Mouse (Mus musculus) thymus, adult 2 months (tissue): ENCODE results near the gene Tmem178b. TPM values are rescaled to one million over a fixed set of nuclear protein-coding genes. Genes with fewer than 3 reads are reported as not detected.

Source experiments
- DNase-seq: peaks from one replicate; pipeline ENCODE4 v3.0.0; 2021
- H3K27ac ChIP-seq: fragments of 200-500 bp; 2 replicates; pipeline ENCODE4 v1.5.1; 2012; ENCODE audit warnings: low read length, control low read depth; ENCODE audit not compliant: control insufficient read depth, insufficient read depth
- H3K27me3 ChIP-seq: fragments of 200-500 bp; 2 replicates; pipeline ENCODE4 v1.6.1; 2012; ENCODE audit warnings: mild to moderate bottlenecking, low read length, moderate library complexity, mixed read lengths; ENCODE audit not compliant: control insufficient read depth, insufficient read depth
- H3K36me3 ChIP-seq: fragments of 200-500 bp; 2 replicates; pipeline ENCODE4 v1.6.1; 2012; ENCODE audit warnings: mild to moderate bottlenecking, low read length, moderate library complexity; ENCODE audit not compliant: control insufficient read depth, insufficient read depth
- H3K4me1 ChIP-seq: fragments of 200-500 bp; replicated peaks from 2 replicates; pipeline ENCODE4 v1.6.1; 2012; ENCODE audit warnings: low read length; ENCODE audit not compliant: control insufficient read depth, insufficient read depth
- H3K4me3 ChIP-seq: fragments of 200-500 bp; 2 replicates; pipeline ENCODE4 v1.5.1; 2012; ENCODE audit warnings: mild to moderate bottlenecking, low read length, control low read depth, moderate library complexity; ENCODE audit not compliant: control insufficient read depth, insufficient read depth
- CTCF ChIP-seq: fragments of 200-500 bp; IDR thresholded peaks from 2 replicates; pipeline ENCODE4 v1.5.1; 2012; ENCODE audit warnings: mild to moderate bottlenecking, control low read depth, low read length, moderate library complexity, borderline replicate concordance; ENCODE audit not compliant: control insufficient read depth, poor library complexity, insufficient read depth; ENCODE audit errors: extremely low read depth
- POLR2A ChIP-seq: fragments of 200-500 bp; IDR thresholded peaks from 2 replicates; pipeline ENCODE4 v1.6.1; 2012; ENCODE audit warnings: mild to moderate bottlenecking, low read length, control low read depth, moderate library complexity; ENCODE audit not compliant: control insufficient read depth, poor library complexity, insufficient read depth; ENCODE audit errors: extremely low read depth
- WGBS: fragments of 180-500 bp; shearing (Covaris S2); methylation state at CpG from one replicate; pipeline ENCODE4 v1.1.7; 2018; 5-methylcytosine and 5-hydroxymethylcytosine counted together
- polyA plus RNA-seq: library from polyadenylated mRNA; depleted of rRNA; stranded (reverse); fragments of >200 nt; gene quantifications from 2 replicates; pipeline ENCODE4 v1.2.3, GENCODE M21; 2012

Tmem178b gene
- polyA plus RNA-seq, 1 experiment: 0.13 TPM

GRCm38 (mm10) chr6:40236841-40237765 lies 364.0 kb downstream of the Tmem178b start:
- TF ChIP-seq CTCF (no peak; the same call in 1 of the 2 replicates), POLR2A (no peak)
- H3K36me3 ChIP-seq: no peaks in the 10 kb centered on the region
- H3K27ac ChIP-seq: no peak overlapping the region
- no peak overlapping the region for H3K4me3 ChIP-seq
- 75% methylated on average over 13 of the region's 13 CpGs for WGBS
- no peaks in the 10 kb centered on the region for H3K27me3 ChIP-seq
- H3K4me1 ChIP-seq: no peaks in the 10 kb centered on the region
- peak; percentile 62 for DNase-seq

GRCm38 (mm10) chr6:40238857-40239256 lies 365.8 kb downstream of the Tmem178b start:
- Histone ChIP-seq H3K27me3 (no peaks in the 10 kb centered on the region), H3K4me3 (no peak overlapping the region), H3K4me1 (no peaks in the 10 kb centered on the region), H3K27ac (no peak overlapping the region), H3K36me3 (no peaks in the 10 kb centered on the region)
- no peak for TF ChIP-seq POLR2A
- no peak for TF ChIP-seq CTCF
- DNase-seq: no peak
- WGBS: 81% methylated on average over 3 of the region's 3 CpGs

- WGBS: 82% methylated on average over 2 of the region's 2 CpGs
- TF ChIP-seq POLR2A (no peak), CTCF (no peak)
- no peaks in the 10 kb centered on the region for H3K36me3 ChIP-seq
- H3K4me1 ChIP-seq: no peaks in the 10 kb centered on the region
- H3K27ac ChIP-seq: no peak overlapping the region
- H3K4me3 ChIP-seq: no peak overlapping the region
- H3K27me3 ChIP-seq: no peaks in the 10 kb centered on the region
- DNase-seq: no peak
These were observed 367.6 kb downstream of the Tmem178b start for GRCm38 (mm10) chr6:40240671-40241070.

DNA sequence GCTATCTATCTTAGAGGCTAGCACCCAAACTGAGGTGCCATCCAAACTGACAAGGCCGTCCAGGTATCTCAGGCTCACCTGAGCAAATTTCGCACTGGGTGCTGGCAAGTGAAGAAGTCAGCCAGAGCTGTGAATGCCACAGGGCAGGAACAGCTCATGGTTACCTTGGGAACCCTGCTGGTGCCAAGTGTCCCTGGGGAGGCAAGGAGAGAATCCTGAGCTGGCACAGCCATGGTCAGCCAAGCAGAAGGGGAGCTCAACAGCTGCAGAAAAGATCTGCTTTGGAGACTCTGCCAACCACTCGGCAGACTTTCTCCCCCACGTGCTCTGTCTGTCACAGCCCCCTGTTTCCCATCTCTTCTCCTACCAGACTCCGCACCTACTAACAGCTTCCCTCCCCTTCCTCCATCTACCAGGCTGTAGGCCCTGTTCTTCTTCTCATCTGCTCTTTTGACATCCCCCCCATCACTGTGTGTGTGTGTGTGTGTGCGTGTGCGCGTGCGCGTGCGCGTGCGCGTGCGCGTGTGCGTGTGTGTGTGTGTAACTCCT lies 374.4 kb downstream of the Tmem178b start:
- H3K4me3 ChIP-seq: no peak overlapping the region
- H3K36me3 ChIP-seq: no peaks in the 10 kb centered on the region
- WGBS: 97% methylated on average over 17 of the region's 17 CpGs

GRCm38 (mm10) chr6:40249939-40250338 lies 376.9 kb downstream of the Tmem178b start:
- no peak for DNase-seq
- H3K27me3 ChIP-seq: no peaks in the 10 kb centered on the region
- no peak overlapping the region for H3K4me3 ChIP-seq
- no peaks in the 10 kb centered on the region for H3K4me1 ChIP-seq
- no peak overlapping the region for H3K27ac ChIP-seq
- TF ChIP-seq CTCF: no peak
- TF ChIP-seq POLR2A: no peak
- no peaks in the 10 kb centered on the region for H3K36me3 ChIP-seq

More for the DNA sequence above, 374.4 kb downstream of the Tmem178b start:
- no peak for DNase-seq
- Histone ChIP-seq H3K27ac (no peak overlapping the region), H3K27me3 (no peaks in the 10 kb centered on the region), H3K4me1 (no peaks in the 10 kb centered on the region)
- TF ChIP-seq POLR2A: no peak
- TF ChIP-seq CTCF: no peak

DNA sequence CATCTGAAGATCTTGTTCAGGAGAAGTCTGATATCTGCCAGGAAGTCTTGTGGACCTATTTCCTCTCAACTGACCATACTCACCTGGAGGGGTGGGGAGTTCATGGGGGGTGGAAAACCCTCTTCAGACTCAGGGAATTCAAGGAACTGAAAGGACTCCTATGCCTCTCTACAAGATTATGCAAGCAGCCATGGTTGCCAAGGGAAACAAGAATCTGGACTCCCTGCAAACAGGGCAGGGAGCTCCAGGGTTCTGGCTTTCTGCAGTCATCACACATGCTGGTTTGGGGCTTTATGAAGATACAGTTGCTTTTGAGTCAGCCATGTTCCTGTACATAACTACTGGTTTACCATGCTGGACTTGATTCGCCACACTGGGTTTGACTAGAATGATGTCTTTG lies 390.6 kb downstream of the Tmem178b start:
- Histone ChIP-seq H3K27me3 (no peaks in the 10 kb centered on the region), H3K36me3 (no peaks in the 10 kb centered on the region), H3K27ac (no peak overlapping the region), H3K4me1 (no peaks in the 10 kb centered on the region), H3K4me3 (no peak overlapping the region)
- no peak for DNase-seq
- TF ChIP-seq CTCF: no peak
- TF ChIP-seq POLR2A: no peak
- WGBS: 98% methylated on average over 1 of the region's 1 CpGs
